Mouse (Mus musculus) right cerebral cortex, postnatal 14 days (tissue): ENCODE results near the gene Dnajc4.
A peak's percentile ranks its signal among the peaks of the same experiment; 100 is the strongest.

ENCODE experiments used
- DNase-seq: peaks from one replicate; pipeline ENCODE4 v3.0.0; 2022

Dnajc4 gene

DNA sequence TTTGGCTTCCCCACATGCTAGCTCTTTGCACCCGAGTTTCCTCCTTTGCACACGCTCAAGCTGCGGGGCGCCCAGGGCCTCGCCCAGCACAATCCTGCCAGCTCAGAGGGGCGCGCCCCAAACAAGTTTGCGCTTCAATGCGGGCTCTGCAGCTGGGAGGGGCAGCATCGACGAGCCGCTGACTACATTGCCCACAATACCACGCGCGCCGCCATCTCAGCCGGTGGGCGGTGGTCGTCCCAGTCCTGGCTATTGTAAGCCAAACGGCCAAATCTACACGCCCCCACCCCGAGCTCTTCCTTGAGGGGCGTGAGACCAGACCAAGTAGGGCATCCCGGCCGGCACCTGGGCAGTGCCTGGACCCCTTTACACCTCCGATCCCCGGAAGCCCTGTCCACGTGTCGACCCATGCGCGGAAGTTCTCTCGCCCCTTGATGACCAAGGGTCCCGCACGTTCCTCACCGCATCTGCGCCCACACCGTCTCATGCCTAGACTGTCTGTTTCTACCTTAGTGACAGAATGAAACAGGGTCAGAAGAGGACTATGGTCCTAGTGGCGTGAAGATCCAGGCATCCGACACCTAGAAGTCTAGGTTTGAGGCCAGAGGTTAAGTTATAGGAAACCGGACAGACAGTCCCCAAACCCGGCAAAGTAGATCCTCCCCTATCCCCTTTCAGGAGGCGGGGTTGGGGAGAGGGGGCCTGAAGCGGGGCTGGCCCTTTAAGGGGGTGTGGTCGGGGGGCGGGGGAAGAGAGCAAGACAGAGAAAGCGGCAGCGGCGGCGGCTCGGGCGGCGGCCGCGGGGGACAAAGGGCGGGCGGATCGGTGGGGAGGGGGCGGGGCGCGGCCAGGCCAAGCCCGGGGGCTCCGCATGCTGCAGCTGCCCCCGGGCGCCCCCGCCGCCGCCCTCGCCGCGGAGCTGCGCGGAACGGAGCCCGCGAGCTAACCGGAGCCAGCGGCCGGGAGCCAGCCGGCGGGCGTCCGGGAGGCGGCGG lies 17.9 kb downstream of the Dnajc4 start, which contains the start of gene Ppp1r14b:
Gene Ppp1r14b (plus strand): TSS at position 758 of the 995 bp plus-strand sequence.
- DNase-seq: peak; percentile 77

DNA sequence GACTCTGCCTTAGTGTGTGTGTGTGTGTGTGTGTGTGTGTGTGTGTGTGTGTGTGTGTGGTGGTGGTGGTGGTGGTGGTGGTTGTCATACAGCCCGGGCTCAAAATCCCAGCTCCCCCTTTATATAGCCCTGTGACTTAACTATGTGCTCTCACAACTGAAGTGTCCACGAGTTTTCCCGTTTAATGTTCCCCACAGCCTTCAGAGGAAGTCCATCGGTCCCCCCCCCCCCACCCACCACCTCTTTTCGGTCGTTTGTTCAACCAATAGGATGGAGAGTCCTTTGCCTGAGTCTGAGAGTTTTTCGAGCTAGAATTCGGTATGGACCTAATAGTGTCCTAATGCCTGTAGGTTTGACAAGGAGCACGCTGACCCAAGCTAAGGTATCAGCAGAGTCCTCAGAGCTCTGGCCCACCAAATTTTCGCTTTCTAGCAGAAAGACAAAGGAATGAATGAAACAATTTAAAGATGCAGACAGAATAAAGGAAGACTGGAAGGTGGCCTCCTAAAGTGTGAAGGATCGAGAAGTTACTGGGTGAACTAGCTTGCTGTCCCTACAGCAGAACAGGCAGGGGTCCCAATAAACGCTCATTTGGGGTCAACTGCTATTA lies 18.7 kb downstream of the Dnajc4 start:
- DNase-seq: no peak

DNA sequence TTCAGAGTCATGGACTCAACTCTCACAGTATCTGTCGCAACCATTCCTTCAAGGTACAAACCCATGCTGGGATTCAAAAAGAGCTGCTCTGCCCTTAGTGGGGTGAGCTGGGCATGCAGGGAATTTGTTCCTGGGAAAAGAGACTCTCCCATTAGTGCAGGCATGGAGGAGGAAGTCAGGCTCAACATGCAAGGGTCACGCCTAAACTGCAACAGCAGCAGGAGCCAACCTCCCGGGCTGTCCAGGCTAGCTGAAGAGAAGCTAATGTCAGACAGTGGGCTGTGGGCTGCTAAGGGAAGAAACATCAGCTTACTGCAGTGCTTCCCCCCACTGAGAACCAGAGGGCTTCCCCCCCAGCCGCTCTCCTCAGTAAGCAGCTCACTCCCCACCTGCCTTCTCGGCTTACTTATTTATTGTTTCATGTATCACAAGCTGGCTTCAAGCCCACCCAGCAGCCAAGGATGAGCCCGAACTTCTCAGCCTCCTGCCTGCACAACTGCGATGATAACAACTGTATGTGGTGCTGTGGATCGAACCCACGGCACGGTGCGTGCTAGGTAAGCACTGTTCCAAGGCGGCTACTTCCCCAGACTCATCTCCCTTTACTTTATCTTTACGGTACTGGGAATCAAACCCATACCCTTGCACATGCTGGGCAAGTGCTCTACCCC lies 20.0 kb downstream of the Dnajc4 start:
- DNase-seq: no peak

DNA sequence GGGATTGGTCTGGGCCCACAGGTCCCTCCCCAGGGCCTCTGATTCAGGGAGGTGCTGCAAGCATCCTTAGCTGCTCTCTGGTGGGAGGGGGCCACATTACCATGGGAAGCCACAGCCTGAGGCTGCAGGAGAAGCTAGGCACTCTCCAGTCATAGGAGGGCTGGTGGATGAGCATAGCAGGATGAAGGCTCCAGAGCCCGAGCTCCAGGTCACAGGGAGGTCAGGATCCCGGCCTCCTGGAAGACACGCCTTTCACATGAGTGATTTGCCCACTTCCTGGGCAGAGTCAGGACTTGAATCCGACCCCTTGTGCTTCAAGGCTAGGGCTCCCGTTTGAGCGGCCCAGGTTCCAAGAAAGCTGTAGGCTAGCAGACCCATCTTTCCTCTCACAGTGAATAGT lies 20.7 kb downstream of the Dnajc4 start:
- DNase-seq: no peak

DNA sequence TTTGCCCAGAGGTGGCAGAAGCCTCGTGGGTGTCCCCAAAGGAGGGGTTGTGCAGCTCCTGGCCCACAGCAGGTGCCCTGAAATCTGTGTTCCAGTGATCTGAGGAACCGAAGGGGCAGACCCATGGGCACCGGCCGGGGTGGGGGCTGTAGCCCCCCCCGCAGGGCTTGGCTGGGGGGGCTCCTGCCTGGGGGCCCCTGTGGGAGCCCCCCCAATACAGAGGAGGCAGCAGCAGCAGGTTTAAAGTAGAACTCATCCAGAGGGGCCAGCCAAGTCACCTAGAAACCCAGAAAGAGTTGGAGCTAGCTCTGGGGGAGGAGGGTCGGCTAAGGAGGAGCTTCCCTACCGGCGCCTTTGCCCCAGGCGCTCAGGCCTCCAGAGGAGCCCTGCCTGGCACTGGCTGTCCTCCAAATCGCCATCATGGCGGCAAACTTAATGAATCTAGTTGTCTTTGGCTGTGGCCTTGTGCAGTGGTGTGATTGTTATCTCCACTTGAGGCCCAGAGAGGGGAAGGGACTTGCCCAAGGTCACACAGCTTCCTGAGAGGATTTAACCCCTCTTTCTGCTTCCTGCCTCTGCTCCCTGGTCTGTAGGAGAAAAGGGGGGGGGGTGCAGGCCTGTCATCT lies 21.8 kb downstream of the Dnajc4 start:
- no peak for DNase-seq

DNA sequence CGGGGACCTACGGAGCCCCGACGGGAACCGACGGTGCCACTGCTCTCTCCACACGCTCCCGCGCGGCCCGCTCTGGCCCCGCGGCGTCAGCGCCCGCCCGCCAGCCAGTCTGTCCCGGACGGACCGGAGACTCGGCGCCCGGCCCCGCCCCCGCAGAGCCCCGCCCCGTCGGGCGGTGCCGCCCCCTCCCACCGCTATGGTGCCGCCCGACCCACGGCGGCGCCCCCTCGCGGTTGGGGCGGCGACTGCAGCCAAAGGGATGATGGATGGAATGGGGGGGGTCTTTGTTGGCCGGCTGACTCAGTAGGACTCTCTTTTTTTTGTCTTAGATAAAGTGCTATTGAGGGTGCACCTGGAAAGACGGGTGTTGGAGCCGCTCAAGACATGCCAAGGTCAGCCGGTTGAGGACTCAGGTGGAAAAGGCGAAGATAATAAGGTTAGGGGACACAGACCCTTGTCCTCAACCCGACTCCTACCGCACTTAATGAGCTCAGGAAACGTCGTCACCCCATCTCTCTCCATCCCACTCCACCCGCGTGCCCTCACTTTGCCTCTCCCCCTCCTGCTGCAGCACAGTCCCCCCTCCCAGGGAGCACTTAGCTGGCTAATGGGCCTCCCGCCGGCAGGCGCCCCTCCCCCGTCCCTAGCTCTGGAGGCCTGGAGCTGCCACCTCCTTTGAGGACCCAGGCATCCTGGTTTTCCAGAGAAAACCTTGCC lies 22.5 kb downstream of the Dnajc4 start:
- peak; percentile 59 for DNase-seq

DNA sequence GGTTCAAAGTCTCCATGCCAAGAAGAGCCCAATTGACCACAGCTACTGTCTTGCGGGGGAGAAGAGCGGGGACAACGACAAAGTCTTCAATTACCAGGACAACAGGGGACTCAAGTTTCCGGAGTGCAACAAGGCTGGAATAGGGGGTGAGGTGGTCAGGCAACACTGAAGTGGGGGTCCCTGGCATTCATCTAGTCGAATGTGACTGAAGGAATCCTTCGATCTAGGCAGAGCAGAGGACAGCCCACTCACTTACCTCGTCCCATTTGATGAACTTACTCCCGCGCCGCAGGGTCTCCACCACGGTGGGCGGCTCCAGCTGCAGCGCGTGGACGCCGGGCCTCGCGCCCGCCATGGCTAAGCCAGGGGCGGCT lies 23.1 kb downstream of the Dnajc4 start:
- DNase-seq: no peak

DNA sequence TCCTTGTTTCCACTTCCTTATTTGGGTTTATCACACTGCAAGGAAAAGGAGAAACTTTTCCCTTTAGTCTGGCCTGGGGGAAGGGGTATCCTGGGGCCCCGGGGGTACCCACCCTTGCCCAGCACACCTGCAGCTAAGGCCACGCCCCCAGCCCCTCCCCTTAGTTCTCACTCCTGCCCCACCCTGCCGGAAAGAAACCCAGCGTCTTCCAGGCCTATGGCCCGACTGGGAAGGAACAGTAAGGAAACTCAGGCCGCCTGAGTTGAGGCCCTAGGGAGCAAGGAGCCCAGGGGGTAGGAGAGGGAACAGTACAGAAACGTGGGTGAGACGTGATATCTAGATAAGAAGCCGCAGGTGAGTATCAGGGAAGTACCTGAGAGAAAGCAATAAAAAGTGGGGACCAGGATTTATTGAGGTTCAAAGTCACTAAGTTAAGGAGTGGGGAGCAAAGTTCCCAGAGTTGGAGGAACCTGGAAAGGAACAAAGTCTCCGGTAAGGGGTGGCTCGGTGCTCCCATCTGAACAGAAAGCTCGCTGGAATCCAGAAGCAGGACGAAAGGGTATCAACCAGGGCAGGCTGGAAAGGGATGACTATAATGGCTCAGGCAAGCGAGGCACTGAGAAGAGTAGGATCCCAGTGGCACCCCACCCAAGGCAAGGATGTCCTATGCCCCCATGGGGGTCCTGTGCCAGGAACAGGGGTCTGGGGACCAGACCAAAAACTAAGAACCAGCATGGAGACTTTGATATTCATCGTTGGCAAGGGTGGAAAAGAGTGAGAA lies 23.7 kb downstream of the Dnajc4 start:
- no peak for DNase-seq

DNA sequence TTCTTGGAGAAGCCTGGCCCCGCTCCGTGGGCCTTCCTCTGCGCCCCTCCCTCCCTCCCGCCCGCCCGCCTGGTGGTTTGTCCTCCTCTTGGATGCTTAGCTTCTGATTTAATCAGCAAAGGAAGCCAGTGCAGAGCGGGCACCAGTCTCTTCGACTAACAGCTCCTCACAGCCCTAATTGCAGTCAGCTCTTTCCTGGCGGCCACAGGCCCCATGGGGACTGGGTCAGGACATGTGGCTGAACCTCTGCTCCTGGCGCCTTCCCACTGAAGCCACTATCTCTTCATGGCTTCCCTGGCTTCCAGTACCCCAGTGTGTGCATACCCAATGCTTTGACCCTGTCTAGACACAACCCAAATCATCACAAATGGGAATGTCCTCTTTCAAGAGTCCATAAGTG lies 35.9 kb downstream of the Dnajc4 start:
- DNase-seq: no peak

DNA sequence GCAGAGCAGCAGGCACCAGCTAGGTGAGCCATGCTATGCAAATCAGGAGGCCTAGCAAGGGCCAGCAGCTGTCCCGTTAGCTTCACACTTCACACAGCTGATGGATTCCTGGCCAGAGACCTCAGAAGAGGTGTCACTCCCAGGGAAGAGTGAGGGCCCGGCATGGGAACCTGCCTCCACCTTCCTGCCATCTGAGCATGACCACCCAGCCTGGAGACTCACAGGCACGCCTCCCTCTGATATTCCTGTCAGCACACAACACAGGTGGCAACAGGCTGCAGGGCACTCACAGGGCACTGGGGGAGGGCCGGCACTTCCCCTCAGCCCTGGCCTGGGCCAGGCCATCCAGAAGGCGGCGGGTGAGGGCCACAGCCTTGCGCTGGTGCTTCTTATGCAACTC lies 36.9 kb downstream of the Dnajc4 start:
- DNase-seq: no peak

DNA sequence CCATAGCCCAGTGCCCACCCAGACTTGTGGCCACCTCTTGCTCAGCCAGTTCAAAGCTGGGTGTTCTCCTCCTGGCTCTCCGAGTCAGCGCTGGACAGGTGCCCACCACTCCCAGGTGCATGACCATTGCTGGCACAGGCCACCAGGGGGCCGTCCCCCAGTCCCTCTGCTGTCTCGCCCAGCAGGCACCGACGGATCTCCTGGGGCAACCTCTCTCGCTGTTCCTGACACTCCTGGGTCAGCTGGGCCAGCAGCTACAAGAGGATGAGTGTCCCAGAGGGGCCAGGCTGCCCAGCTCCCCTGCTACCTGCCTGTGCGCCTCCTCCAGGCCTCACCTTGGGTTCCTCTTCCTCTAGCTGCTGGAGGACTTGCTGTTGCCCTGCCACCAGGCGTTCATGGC lies 38.3 kb downstream of the Dnajc4 start:
- DNase-seq: no peak

DNA sequence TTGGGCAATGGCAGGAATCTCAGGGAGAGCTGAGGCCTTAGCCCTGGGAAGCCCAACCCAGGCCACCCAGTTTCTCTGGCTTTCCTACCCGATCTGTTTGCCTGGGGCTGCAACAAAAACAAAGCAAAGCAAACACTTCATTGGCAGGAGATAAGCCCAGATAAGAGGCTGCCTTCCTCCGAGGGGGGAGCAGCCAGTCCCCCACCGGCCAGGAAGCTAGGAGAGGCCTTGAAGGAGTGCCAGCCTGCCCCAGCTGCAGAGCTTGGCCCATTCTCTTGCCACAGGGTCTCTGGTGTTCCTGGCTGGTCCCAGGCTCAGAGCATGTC lies 39.7 kb downstream of the Dnajc4 start:
- DNase-seq: no peak

DNA sequence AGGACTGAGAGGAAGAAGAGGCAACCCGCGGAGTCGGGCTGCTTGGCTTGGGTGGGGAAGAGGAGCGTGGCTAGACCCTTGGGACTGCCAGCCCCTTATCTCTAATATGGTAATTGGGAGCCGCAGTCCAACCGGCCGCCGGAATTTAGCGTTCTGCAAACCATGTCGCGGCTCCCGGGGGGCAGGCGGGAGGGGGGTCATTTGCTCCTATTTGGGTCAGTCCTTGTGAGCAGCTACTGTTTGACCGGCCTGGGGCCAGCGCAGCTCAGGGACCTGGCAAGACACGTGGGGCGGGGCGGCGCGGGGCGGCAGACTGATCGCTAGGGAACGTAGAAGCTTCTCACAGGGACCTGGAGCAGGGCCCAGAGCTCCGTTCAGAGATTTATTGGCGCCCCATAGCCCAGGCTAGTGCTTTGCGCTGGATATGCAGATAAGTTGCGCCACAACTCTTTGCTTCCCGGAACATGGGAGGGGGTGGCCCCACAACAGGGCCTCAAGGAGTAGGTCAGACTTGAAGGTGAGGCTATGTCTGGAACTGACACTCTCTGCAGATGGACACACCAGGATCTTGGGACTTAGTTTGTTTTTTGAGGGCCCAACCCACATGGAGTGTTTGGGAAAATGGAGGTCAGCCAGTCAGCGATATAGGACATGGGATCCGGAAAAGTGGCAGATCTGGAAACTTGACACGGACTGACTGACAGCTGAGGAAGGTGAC lies 40.2 kb downstream of the Dnajc4 start:
- DNase-seq: peak; percentile 68

DNA sequence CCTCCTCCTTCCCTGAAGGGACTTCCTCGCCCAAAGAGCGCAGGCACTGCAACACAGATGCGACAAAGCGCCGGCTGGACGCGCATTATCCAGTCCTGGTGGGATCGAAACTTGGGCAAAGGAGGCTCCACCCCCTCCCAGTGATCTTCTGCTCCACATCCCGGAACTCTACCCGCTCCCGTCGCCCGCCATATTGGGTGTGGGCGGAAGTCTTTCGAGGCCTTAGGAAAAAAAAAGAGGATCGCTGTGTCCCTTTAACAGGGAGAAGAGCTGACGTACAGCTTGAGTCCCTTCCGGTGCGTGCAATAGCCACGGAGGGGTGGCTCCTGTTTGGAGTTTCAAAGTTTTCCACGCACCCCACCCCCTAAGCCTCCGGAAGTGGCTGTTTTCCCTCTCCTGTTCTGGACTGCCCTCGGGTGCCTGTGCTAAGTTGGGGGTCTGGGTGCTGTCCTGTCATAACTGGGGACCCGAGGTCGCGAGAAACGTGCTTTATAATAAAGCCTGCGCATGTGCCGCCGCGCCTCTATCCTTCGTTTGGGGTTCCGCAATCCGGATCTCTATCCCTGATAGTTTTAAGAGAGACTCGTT lies 40.9 kb downstream of the Dnajc4 start:
- peak; percentile 83 for DNase-seq

DNA sequence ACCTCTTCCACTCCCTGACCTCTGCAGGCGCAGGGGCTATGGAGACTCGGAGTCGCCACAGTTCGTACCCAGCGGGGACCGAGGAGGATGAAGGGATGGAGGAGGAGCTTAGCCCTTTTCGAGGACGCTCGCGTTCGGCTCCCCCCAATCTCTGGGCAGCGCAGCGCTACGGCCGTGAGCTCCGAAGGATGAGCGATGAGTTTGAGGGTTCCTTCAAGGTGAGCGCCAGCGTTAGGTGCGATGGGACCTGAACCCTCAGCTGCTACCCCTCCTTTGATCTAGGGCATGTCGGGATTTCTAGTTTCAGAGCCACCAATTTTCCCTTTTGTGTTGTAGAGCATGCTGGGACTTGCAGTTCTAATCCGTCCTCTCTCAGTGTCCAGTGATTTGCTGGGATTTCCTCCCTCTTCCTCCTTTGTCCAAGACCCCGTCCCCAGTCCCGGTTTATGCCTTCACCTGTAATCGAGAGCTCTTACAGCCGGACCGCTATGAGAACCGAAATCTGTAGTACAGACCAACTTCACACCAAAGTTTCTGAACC lies 41.7 kb downstream of the Dnajc4 start:
- DNase-seq: peak; percentile 51

DNA sequence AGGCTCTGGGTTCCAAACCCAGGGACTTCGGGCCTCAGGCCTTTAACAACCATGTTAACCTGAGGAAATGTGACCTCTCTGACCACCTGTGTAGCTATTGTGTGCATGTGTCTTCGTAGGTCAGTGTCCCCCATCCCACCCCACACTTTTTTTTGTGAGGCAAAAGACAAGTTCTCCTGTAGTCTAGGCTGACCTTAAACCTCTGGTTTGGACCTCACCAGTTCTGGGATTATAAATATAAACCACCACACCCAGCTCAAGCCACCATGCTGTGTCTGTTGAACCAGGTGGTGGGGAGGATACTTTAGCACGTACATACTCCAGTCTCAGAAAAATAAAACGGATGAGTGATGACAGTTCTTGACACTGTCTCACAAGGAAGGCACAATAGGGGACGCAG lies 42.4 kb downstream of the Dnajc4 start:
- DNase-seq: no peak

DNA sequence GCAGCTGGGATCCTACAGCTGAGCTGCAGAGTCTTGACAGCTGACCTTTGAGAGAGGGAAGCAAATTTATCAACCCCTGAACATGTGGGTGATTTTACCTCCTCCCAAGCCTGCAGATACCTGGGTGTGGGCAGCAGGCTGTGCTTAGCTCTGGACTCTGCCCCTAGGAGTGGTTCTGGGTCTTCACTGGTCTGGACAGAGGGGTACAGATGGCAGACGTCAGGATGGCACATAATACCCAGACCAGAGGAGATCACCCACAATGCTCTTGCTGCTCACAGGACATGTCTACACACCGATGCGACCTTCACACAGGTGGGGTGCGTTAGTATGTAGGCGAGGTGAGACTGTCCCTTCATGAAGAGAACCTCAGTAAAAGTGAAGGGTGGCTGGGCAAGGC lies 42.8 kb downstream of the Dnajc4 start:
- DNase-seq: no peak

DNA sequence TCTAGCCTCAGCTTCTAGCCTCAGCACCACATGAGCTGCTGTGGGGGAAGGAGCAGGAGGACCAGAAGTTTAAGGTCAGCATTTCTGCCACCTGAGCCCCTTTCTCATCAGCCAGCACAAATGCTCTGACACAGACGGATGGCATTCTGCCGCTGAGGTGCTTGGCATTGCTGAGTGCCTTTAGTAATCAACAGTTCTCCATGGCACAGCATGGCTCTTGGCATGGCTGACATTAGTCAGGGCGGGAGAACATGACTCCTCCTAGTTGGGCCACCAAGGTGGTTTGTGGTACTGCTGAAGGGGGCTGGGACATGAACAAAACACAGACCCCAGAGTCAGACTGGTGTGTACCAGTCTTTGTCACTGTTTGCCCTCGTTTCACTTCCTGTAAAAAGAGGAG lies 44.2 kb downstream of the Dnajc4 start:
- no peak for DNase-seq

DNA sequence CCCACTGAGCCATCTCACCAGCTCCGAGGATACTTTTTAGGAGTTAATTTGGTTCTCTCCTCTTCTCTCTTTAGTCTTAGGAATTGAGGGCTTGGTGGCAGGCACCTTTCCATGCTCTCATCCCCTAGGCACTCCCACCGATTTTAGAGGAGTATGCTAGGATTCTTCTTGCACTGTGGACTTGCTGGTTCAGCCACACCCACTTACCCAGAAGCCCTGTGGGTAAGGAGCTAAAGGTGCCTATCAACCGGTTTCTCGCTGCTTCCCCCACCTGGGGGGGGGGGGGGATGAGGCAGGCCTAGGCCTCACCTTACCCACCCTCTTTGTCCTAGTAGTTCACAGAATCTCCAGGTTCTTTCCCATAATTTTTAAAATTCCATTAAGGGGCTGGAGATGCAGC lies 44.6 kb downstream of the Dnajc4 start:
- no peak for DNase-seq

DNA sequence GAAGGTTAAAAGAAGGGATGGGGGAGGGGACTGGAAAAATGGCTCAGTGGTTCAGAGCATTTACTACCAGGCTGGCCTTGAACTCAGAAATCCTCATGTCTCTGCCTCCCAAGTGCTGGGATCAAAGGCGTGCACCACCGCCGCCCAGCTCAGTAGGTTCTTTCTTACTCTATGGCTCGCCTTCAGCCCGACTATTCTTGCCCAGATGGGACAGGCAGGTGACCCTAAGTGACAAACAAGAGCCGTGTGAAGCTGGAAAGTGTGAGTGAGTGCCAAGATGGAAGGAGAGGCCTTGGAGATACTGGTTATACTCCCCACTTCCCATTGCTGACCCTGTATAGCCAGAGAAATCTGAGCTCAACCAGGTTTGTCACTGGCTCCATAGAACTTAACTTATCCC lies 48.7 kb downstream of the Dnajc4 start:
- DNase-seq: no peak

DNA sequence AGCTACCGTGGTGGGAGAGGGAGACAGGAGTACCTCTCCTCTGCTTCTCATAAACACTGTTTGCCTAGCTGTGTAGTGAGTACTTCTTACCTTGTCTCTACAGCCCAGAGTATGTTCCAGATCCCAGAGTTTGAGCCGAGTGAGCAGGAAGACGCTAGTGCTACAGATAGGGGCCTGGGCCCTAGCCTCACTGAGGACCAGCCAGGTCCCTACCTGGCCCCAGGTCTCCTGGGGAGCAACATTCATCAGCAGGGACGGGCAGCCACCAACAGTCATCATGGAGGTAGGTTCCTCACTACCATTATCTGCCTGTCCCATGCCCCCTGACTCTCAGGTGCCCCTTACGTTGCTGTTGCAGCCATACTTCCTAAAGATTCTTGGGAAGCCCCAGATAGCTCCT lies 49.6 kb downstream of the Dnajc4 start:
- no peak for DNase-seq
